Mouse (Mus musculus) heart, postnatal 0 days (tissue): ENCODE measurements around the gene Rgs11.
A peak's percentile ranks its signal among the peaks of the same experiment; 100 is the strongest.

Experiments
- CTCF ChIP-seq: IDR thresholded peaks from 2 replicates; pipeline ENCODE4 v1.5.1; 2016; ENCODE audit warnings: antibody characterized with exemption, control low read depth, low read depth
- EP300 ChIP-seq: IDR thresholded peaks from 2 replicates; pipeline ENCODE4 v1.6.1; 2016; ENCODE audit warnings: antibody characterized with exemption, low read depth

- TF ChIP-seq CTCF (peak; percentile 41), EP300 (no peak)
Observed at GRCm38 (mm10) chr17:26243471-26244100, 40.8 kb downstream of the Rgs11 start.
